Mouse (Mus musculus): Measurements from ENCODE around the gene Rnf26. TPM values are rescaled to one million over a fixed set of nuclear protein-coding genes. Genes with fewer than 3 reads are reported as not detected.

The Rnf26 gene
- total RNA-seq, 1 experiment from 2014 or later: 36.4 TPM

DNA sequence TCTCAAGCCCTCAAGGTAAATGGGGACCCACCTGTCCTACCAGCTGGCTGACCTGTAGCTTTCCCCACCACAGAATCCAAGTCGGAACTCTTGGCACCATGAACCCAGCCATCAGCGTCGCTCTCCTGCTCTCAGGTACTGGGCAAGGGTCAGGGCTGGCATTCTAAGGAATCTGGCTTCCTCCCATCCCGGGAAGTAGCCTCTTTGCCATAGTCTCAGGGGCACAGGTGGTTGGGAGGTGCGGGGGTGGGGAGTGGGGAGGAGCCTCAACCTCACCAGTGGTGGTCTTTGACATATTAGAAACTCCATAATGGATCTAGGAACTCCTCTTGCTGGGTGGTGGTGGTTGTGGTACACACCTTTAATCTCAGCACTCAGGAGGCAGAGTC lies 67.4 kb downstream of the Rnf26 start:
- DNase-seq: no peak

Other genes starting within 250 kb of the Rnf26 start
- 30.8 and 37.7 TPM in 2 replicates for gene Thy1, start 70.1 kb downstream of the Rnf26 start, total RNA-seq (2021)
- 20.9 and 22.8 TPM in 2 replicates for gene Usp2, start 46.5 kb downstream of the Rnf26 start, total RNA-seq (2021)
- not detected in 2 replicates for gene Mfrp, start 11.8 kb downstream of the Rnf26 start, total RNA-seq (2021)
- gene C1qtnf5, start 6.3 kb downstream of the Rnf26 start, total RNA-seq (2021): 9.9 and 10.9 TPM in 2 replicates
- 0.82 and 1.5 TPM in 2 replicates for gene Gm49380, start within 50 bp of the Rnf26 start, total RNA-seq (2021)
- gene Mcam, start 21.0 kb upstream of the Rnf26 start, total RNA-seq (2021): 32.2 and 32.9 TPM in 2 replicates
- 32.7 and 36.2 TPM in 2 replicates for gene Cbl, start 120.5 kb upstream of the Rnf26 start, total RNA-seq (2021)
- 2.0 and 3.7 TPM in 2 replicates for gene Ccdc153, start 127.2 kb upstream of the Rnf26 start, total RNA-seq (2021)
- gene Pdzd3, start 138.0 kb upstream of the Rnf26 start, total RNA-seq (2021): 0.27 TPM in 1 of 2 replicates, not detected in the other
- gene Nlrx1, start 155.1 kb upstream of the Rnf26 start, total RNA-seq (2021): 18.5 and 34.8 TPM in 2 replicates
- 39.1 and 43.4 TPM in 2 replicates for gene Abcg4, start 175.1 kb upstream of the Rnf26 start, total RNA-seq (2021)
- gene Hinfp, start 192.2 kb upstream of the Rnf26 start, total RNA-seq (2021): 23.6 and 29.3 TPM in 2 replicates
- gene C2cd2l, start 206.8 kb upstream of the Rnf26 start, total RNA-seq (2021): 43.3 and 48.8 TPM in 2 replicates
- gene Dpagt1, start 212.5 kb upstream of the Rnf26 start, total RNA-seq (2021): 34.3 and 34.5 TPM in 2 replicates
- gene H2afx, start 221.2 kb upstream of the Rnf26 start, total RNA-seq (2021): 56.5 and 65.2 TPM in 2 replicates
- 81.2 and 102 TPM in 2 replicates for gene Hmbs, start 230.7 kb upstream of the Rnf26 start, total RNA-seq (2021)
- gene Vps11, start 248.2 kb upstream of the Rnf26 start, total RNA-seq (2021): 52.4 and 74.6 TPM in 2 replicates